Mouse (Mus musculus): ENCODE data around the gene Pgghg.

GRCm38 (mm10) chr7:140948161-140948560 lies 7.0 kb downstream of the Pgghg start:
- TF ChIP-seq FLI1 (IDR thresholded peaks at IDR 0.05; ENCODE audit: low read length) (no peak), GATA1 (IDR thresholded peaks at IDR 0.05; ENCODE audit: borderline replicate concordance, low read length) (no peak)
